Mouse (Mus musculus) embryonic facial prominence, embryonic 12.5 days (tissue): ENCODE data around the gene Sgcg. TPM values are rescaled to one million over a fixed set of nuclear protein-coding genes. Genes with fewer than 3 reads are reported as not detected.

Experiments used
- ATAC-seq: fragments of 200-750 bp; cut with Nextera tagmentation; 2 replicates; pipeline ENCODE4 v1.8.0; 2017; ENCODE audit not compliant: insufficient number of reproducible peaks, insufficient read depth, low FRiP score, low TSS enrichment
- H3K27ac ChIP-seq: fragments of 300-500 bp; sonication (generic); 2 replicates; pipeline ENCODE4 v1.5.1; 2016; ENCODE audit warnings: mild to moderate bottlenecking
- H3K27me3 ChIP-seq: fragments of 300-500 bp; sonication (generic); 2 replicates; pipeline ENCODE4 v1.6.1; 2016; ENCODE audit warnings: mild to moderate bottlenecking, moderate library complexity
- H3K36me3 ChIP-seq: fragments of 300-500 bp; sonication (generic); 2 replicates; pipeline ENCODE4 v1.6.1; 2016; ENCODE audit warnings: mild to moderate bottlenecking
- H3K4me1 ChIP-seq: fragments of 300-500 bp; sonication (generic); 2 replicates; pipeline ENCODE4 v1.6.1; 2016
- H3K4me2 ChIP-seq: fragments of 300-500 bp; sonication (generic); replicated peaks from 2 replicates; pipeline ENCODE4 v1.6.1; 2016; ENCODE audit warnings: mild to moderate bottlenecking, moderate library complexity
- H3K4me3 ChIP-seq: fragments of 300-500 bp; sonication (generic); 2 replicates; pipeline ENCODE4 v1.5.1; 2016; ENCODE audit warnings: mild to moderate bottlenecking
- H3K9ac ChIP-seq: fragments of 300-500 bp; sonication (generic); 2 replicates; pipeline ENCODE4 v1.6.1; 2016; ENCODE audit warnings: mild to moderate bottlenecking, moderate library complexity
- H3K9me3 ChIP-seq: fragments of 300-500 bp; sonication (generic); 2 replicates; pipeline ENCODE4 v1.6.1; 2016; ENCODE audit warnings: mild to moderate bottlenecking, moderate library complexity
- WGBS: fragments of 180-500 bp; shearing (Covaris S2); methylation state at CpG from one replicate; pipeline ENCODE4 v1.1.7; 2016; 5-methylcytosine and 5-hydroxymethylcytosine counted together
- polyA plus RNA-seq: library from polyadenylated mRNA; unstranded; fragments of >200 nt; fragmentation: Nextera tagmentation; extraction: Ambion mirVana; gene quantifications from 2 replicates; pipeline ENCODE4 v1.2.1, GENCODE M21; 2016

The Sgcg gene
- polyA plus RNA-seq, 1 experiment from 2014 or later: 2.0 TPM

- Histone ChIP-seq H3K9me3 (no peaks in the 10 kb centered on the region), H3K9ac (peak overlapping the region; percentile 78), H3K36me3 (no peaks in the 10 kb centered on the region), H3K4me1 (peaks cover 5% of the 10 kb centered on the region; the same call in 1 of the 2 replicates), H3K4me2 (peak overlapping the region; percentile 76), H3K4me3 (peak overlapping the region; percentile 78), H3K27me3 (peaks cover 7% of the 10 kb centered on the region), H3K27ac (peak overlapping the region; percentile 89)
- ATAC-seq: peak; percentile 98
- WGBS: 2% methylated on average over 42 of the region's 52 CpGs
Measured at GRCm38 (mm10) chr14:61172548-61173158, 85.6 kb downstream of the Sgcg start.

DNA sequence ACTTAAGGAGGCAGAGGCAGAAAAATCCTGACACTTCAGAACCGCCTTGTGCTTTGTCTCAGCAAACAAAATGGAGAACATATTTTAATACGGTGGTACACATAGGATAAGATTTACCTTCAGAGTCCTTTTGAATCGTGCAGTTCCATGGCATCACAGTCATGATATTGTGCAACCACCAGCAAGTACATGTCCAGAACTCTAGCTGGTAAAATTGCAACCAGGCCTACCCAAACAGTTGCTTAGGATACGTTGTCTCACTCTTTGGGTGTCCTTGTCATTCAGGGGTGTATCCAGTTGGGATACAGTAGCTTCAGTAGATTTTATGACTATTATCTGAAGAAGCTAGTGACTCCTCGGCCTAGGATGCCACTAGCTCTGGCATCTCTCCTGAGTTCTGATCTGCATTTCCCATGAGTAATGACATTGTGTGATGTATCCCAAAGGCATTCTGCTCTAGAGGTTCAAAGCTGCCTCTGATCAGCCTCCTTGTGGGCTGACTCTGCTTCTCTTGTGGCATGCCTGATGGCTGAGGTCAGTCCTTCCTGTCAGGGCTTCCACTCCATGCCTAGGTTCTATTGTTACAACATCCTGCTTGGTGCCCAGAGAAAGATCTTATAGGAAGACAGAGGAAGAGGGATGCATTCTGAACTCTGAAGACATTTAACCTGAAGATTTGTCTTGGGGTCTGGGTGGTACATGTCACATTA, 86.9 kb downstream of the Sgcg start:
- H3K9ac ChIP-seq: no peak overlapping the region
- H3K4me2 ChIP-seq: no peak overlapping the region
- no peak for ATAC-seq
- peaks cover 5% of the 10 kb centered on the region; the same call in 1 of the 2 replicates for H3K4me1 ChIP-seq
- 88% methylated on average over 5 of the region's 5 CpGs for WGBS
- peaks cover 12% of the 10 kb centered on the region for H3K27me3 ChIP-seq
- no peak overlapping the region for H3K27ac ChIP-seq
- no peaks in the 10 kb centered on the region for H3K9me3 ChIP-seq
- no peaks in the 10 kb centered on the region for H3K36me3 ChIP-seq
- H3K4me3 ChIP-seq: no peak overlapping the region

Other genes with a start within 250 kb of the Sgcg start
- gene Tnfrsf19, start 212.0 kb downstream of the Sgcg start, polyA plus RNA-seq: 49.0 and 62.6 TPM in 2 replicates
- 4.4 and 4.5 TPM in 2 replicates for gene Sacs, start 120.0 kb downstream of the Sgcg start, polyA plus RNA-seq
- gene Arl11, start 51.3 kb upstream of the Sgcg start, polyA plus RNA-seq: 0.38 and 0.41 TPM in 2 replicates
- 13.9 and 14.3 TPM in 2 replicates for gene Ebpl, start 101.9 kb upstream of the Sgcg start, polyA plus RNA-seq
- 69.0 and 71.7 TPM in 2 replicates for gene Kpna3, start 181.4 kb upstream of the Sgcg start, polyA plus RNA-seq